Mouse (Mus musculus): ENCODE measurements around the gene Sap30. TPM values are rescaled to one million over a fixed set of nuclear protein-coding genes. Genes with fewer than 3 reads are reported as not detected.

Sap30 gene
- polyA plus RNA-seq, 1 experiment from 2014 or later = 37.4 TPM

Other genes with a start within 250 kb of the Sap30 start
- 9.4 and 9.8 TPM in 2 replicates for gene Hand2, start 166.9 kb downstream of the Sap30 start, polyA plus RNA-seq (2015; fragmentation: Nextera tagmentation; extraction: Ambion mirVana)
- gene Scrg1, start 31.9 kb downstream of the Sap30 start, polyA plus RNA-seq (2015; fragmentation: Nextera tagmentation; extraction: Ambion mirVana) = 0.53 and 0.79 TPM in 2 replicates
- gene Hmgb2, start 24.0 kb upstream of the Sap30 start, polyA plus RNA-seq (2015; fragmentation: Nextera tagmentation; extraction: Ambion mirVana) = 312 and 353 TPM in 2 replicates
- gene Galnt7, start 165.2 kb upstream of the Sap30 start, polyA plus RNA-seq (2015; fragmentation: Nextera tagmentation; extraction: Ambion mirVana) = 32.1 TPM in 2 replicates

All from stomach, embryonic 15.5 days (tissue).